Mouse (Mus musculus) intestine, embryonic 16.5 days (tissue): ENCODE data around the gene Rex1bd. TPM values are rescaled to one million over a fixed set of nuclear protein-coding genes. Genes with fewer than 3 reads are reported as not detected.

Experiments
- polyA plus RNA-seq: library from polyadenylated mRNA; unstranded; fragments of >200 nt; fragmentation: Nextera tagmentation; extraction: Ambion mirVana; gene quantifications from 2 replicates; pipeline ENCODE4 v1.2.1, GENCODE M21; 2015

The Rex1bd gene
- polyA plus RNA-seq, 1 experiment from 2014 or later, result 137 TPM

Other genes starting within 250 kb of the Rex1bd start
- gene Homer3, start 223.9 kb downstream of the Rex1bd start, polyA plus RNA-seq, result 25.5 and 26.0 TPM in 2 replicates
- 44.2 and 48.4 TPM in 2 replicates for gene Ddx49, start 204.3 kb downstream of the Rex1bd start, polyA plus RNA-seq
- gene Cope, start 204.2 kb downstream of the Rex1bd start, polyA plus RNA-seq, result 432 and 443 TPM in 2 replicates
- gene Cers1, start 191.0 kb downstream of the Rex1bd start, polyA plus RNA-seq, result 2.1 and 3.2 TPM in 2 replicates
- 0.53 and 0.78 TPM in 2 replicates for gene Gdf1, start 176.9 kb downstream of the Rex1bd start, polyA plus RNA-seq
- 6.8 and 7.4 TPM in 2 replicates for gene Upf1, start 153.5 kb downstream of the Rex1bd start, polyA plus RNA-seq
- gene Comp, start 133.2 kb downstream of the Rex1bd start, polyA plus RNA-seq, result 0.39 and 0.51 TPM in 2 replicates
- 12.9 and 16.4 TPM in 2 replicates for gene Crtc1, start 67.2 kb downstream of the Rex1bd start, polyA plus RNA-seq
- 21.2 and 21.5 TPM in 2 replicates for gene Klhl26, start 29.8 kb downstream of the Rex1bd start, polyA plus RNA-seq
- gene Tmem59l, start 19.4 kb downstream of the Rex1bd start, polyA plus RNA-seq, result 2.9 and 3.3 TPM in 2 replicates
- 1.6 and 1.7 TPM in 2 replicates for gene Crlf1, start 13.6 kb downstream of the Rex1bd start, polyA plus RNA-seq
- gene Uba52, start 4.0 kb upstream of the Rex1bd start, polyA plus RNA-seq, result 991 TPM in 2 replicates
- 320 and 328 TPM in 2 replicates for gene Fkbp8, start 21.0 kb upstream of the Rex1bd start, polyA plus RNA-seq
- gene Kxd1, start 21.2 kb upstream of the Rex1bd start, polyA plus RNA-seq, result 65.3 and 67.3 TPM in 2 replicates
- 16.6 and 17.7 TPM in 2 replicates for gene Ell, start 32.7 kb upstream of the Rex1bd start, polyA plus RNA-seq
- 105 and 121 TPM in 2 replicates for gene Isyna1, start 87.6 kb upstream of the Rex1bd start, polyA plus RNA-seq
- 63.2 and 73.9 TPM in 2 replicates for gene Ssbp4, start 102.1 kb upstream of the Rex1bd start, polyA plus RNA-seq
- 2.9 and 3.0 TPM in 2 replicates for gene Lrrc25, start 109.4 kb upstream of the Rex1bd start, polyA plus RNA-seq
- gene Gdf15, start 125.7 kb upstream of the Rex1bd start, polyA plus RNA-seq, result 3.6 and 3.7 TPM in 2 replicates
- gene Pgpep1, start 153.6 kb upstream of the Rex1bd start, polyA plus RNA-seq, result 88.3 and 101 TPM in 2 replicates
- gene Lsm4, start 166.5 kb upstream of the Rex1bd start, polyA plus RNA-seq, result 228 and 246 TPM in 2 replicates
- gene Jund, start 192.2 kb upstream of the Rex1bd start, polyA plus RNA-seq, result 37.3 and 52.2 TPM in 2 replicates
- gene Iqcn, start 196.7 kb upstream of the Rex1bd start, polyA plus RNA-seq, result not detected in 2 replicates
- 3.3 and 4.1 TPM in 2 replicates for gene Gm3336, start 211.8 kb upstream of the Rex1bd start, polyA plus RNA-seq
- 0.28 and 0.64 TPM in 2 replicates for gene Pde4c, start 217.0 kb upstream of the Rex1bd start, polyA plus RNA-seq
- 24.9 and 25.6 TPM in 2 replicates for gene Rab3a, start 247.9 kb upstream of the Rex1bd start, polyA plus RNA-seq